Mouse (Mus musculus) lung, adult 2 months (tissue): ENCODE measurements around the gene Calm2. TPM values are rescaled to one million over a fixed set of nuclear protein-coding genes. Genes with fewer than 3 reads are reported as not detected.

Source experiments
- DNase-seq: peaks from one replicate; pipeline ENCODE4 v3.0.0; 2022
- H3K4me1 ChIP-seq: fragments of 200-500 bp; 2 replicates; pipeline ENCODE4 v1.6.1; 2011; ENCODE audit warnings: low read length; ENCODE audit not compliant: control insufficient read depth, insufficient read depth
- H3K4me3 ChIP-seq: fragments of 200-500 bp; replicated peaks from 2 replicates; pipeline ENCODE3; 2011; ENCODE audit warnings: low read depth, mild to moderate bottlenecking, control low read depth, low read length; ENCODE audit errors: extremely low read depth
- CTCF ChIP-seq: fragments of 200-500 bp; IDR thresholded peaks from 2 replicates; pipeline ENCODE4 v1.5.1; 2011; ENCODE audit warnings: mild to moderate bottlenecking, low read length, control low read depth; ENCODE audit not compliant: insufficient read depth
- POLR2A ChIP-seq: fragments of 200-500 bp; IDR thresholded peaks from 2 replicates; pipeline ENCODE4 v1.6.1; 2011; ENCODE audit warnings: low read depth, mild to moderate bottlenecking, control low read depth, low read length, borderline replicate concordance; ENCODE audit errors: extremely low read depth
- WGBS: fragments of 180-500 bp; shearing (Covaris S2); methylation state at CpG from one replicate; pipeline ENCODE4 v1.1.7; 2018; 5-methylcytosine and 5-hydroxymethylcytosine counted together
- polyA plus RNA-seq: library from polyadenylated mRNA; depleted of rRNA; stranded (reverse); fragments of >200 nt; gene quantifications from 2 replicates; pipeline ENCODE4 v1.2.3, GENCODE M21; 2012; rRNA removed

Calm2 gene
- polyA plus RNA-seq, 1 experiment = 85.2 TPM

GRCm38 (mm10) chr17:87418082-87418481 lies 28.7 kb downstream of the Calm2 start:
- no peak for DNase-seq
- 75% methylated on average over 7 of the region's 7 CpGs for WGBS
- Histone ChIP-seq H3K4me1 (no peaks in the 10 kb centered on the region), H3K4me3 (no peak overlapping the region)
- TF ChIP-seq CTCF (no peak), POLR2A (no peak)

- Histone ChIP-seq H3K4me3 (no peak overlapping the region), H3K4me1 (no peaks in the 10 kb centered on the region)
- TF ChIP-seq CTCF = no peak
- TF ChIP-seq POLR2A = no peak
- no peak for DNase-seq
- 79% methylated on average over 4 of the region's 4 CpGs for WGBS
These were observed 40.1 kb downstream of the Calm2 start for GRCm38 (mm10) chr17:87406646-87407045.

GRCm38 (mm10) chr17:87405576-87405975 lies 41.2 kb downstream of the Calm2 start:
- DNase-seq = no peak

GRCm38 (mm10) chr17:87403462-87403861 lies 43.3 kb downstream of the Calm2 start:
- no peaks in the 10 kb centered on the region for H3K4me1 ChIP-seq
- no peak for DNase-seq
- WGBS = 82% methylated on average over 4 of the region's 4 CpGs
- no peak overlapping the region for H3K4me3 ChIP-seq
- TF ChIP-seq CTCF (no peak), POLR2A (no peak)

More at GRCm38 (mm10) chr17:87405576-87405975, 41.2 kb downstream of the Calm2 start:
- TF ChIP-seq POLR2A (no peak), CTCF (no peak)
- H3K4me3 ChIP-seq = no peak overlapping the region
- WGBS = 65% methylated on average over 11 of the region's 11 CpGs
- no peaks in the 10 kb centered on the region for H3K4me1 ChIP-seq

GRCm38 (mm10) chr17:87402444-87402843 lies 44.3 kb downstream of the Calm2 start:
- 86% methylated on average over 11 of the region's 11 CpGs for WGBS
- TF ChIP-seq CTCF = no peak
- no peak for TF ChIP-seq POLR2A
- Histone ChIP-seq H3K4me3 (no peak overlapping the region), H3K4me1 (no peaks in the 10 kb centered on the region)
- DNase-seq = no peak

GRCm38 (mm10) chr17:87397088-87397487 lies 49.6 kb downstream of the Calm2 start:
- WGBS = 73% methylated on average over 11 of the region's 11 CpGs
- H3K4me1 ChIP-seq = no peaks in the 10 kb centered on the region
- no peak overlapping the region for H3K4me3 ChIP-seq
- no peak for TF ChIP-seq CTCF
- TF ChIP-seq POLR2A = no peak
- DNase-seq = no peak

GRCm38 (mm10) chr17:87391242-87391641 lies 55.5 kb downstream of the Calm2 start:
- 0 out of 2 replicates have a peak, but pooled peaks cover 4% of the 10 kb centered on the region for H3K4me1 ChIP-seq
- H3K4me3 ChIP-seq = no peak overlapping the region
- no peak for TF ChIP-seq CTCF
- TF ChIP-seq POLR2A = no peak
- no peak for DNase-seq
- 46% methylated on average over 7 of the region's 7 CpGs for WGBS

DNA sequence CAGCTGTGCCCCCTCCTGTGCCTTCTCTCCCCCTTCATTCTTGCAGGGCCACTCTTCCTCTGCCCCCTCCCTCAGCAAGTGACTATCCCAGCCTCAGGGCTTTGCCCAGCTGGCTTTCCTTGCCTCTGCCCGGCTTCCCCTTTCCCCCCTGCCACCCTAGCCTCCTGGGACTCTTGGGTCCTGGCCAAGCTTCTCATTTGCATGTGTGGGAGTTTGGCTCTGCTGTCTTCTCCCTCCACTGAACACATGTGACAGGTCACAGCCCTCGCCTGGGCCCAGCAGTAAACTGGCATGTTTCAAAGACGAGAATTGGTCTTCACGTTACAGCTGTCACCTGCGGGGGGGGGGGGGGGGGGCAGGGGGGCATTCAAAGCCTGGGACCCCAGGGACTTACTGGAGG lies 59.7 kb downstream of the Calm2 start:
- DNase-seq = no peak
- TF ChIP-seq CTCF (no peak), POLR2A (no peak)
- Histone ChIP-seq H3K4me3 (no peak overlapping the region), H3K4me1 (0 out of 2 replicates have a peak, but pooled peaks cover 4% of the 10 kb centered on the region)
- 57% methylated on average over 5 of the region's 5 CpGs for WGBS

DNA sequence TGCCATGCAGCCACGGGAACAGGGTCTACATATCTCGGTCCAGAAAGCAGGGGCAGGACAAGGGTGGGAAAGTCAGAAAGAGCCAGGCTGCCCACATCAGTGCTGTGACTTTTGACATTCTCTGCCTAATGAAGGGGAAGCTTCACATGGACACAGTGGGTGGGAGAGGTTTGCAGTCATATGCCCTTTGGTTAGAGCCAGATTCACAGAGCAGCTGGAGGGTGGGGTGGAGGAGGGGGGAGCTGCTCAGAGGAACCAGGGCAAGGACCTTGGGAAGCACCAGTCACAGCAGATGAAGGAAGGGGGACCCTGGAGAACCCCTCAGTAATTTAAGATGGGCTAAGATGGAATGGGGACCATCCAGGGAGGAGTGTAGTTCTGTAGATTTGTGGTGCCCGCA lies 60.9 kb downstream of the Calm2 start:
- WGBS = 80% methylated on average over 3 of the region's 3 CpGs
- no peak for TF ChIP-seq CTCF
- TF ChIP-seq POLR2A = no peak

More for the DNA sequence above, 60.9 kb downstream of the Calm2 start:
- no peaks in the 10 kb centered on the region for H3K4me1 ChIP-seq
- DNase-seq = no peak
- no peak overlapping the region for H3K4me3 ChIP-seq

Other genes with a start within 250 kb of the Calm2 start
- gene Mcfd2, start 181.0 kb downstream of the Calm2 start, polyA plus RNA-seq = 71.7 and 87.8 TPM in 2 replicates
- 78.4 and 102 TPM in 2 replicates for gene Ttc7, start 164.0 kb downstream of the Calm2 start, polyA plus RNA-seq
- not detected in 2 replicates for gene Stpg4, start 19.2 kb downstream of the Calm2 start, polyA plus RNA-seq
- gene Epcam, start 189.0 kb upstream of the Calm2 start, polyA plus RNA-seq = 33.7 and 58.7 TPM in 2 replicates
- 6.2 and 7.1 TPM in 2 replicates for gene Msh2, start 225.4 kb upstream of the Calm2 start, polyA plus RNA-seq